Mouse (Mus musculus) adrenal gland, postnatal 25 days (tissue): ENCODE data around the gene Rnf121. TPM values are rescaled to one million over a fixed set of nuclear protein-coding genes. Genes with fewer than 3 reads are reported as not detected.

Experiments used
- DNase-seq: peaks from one replicate; pipeline ENCODE4 v3.0.0; 2021; ENCODE audit warnings: mixed read lengths
- total RNA-seq: library from RNA; stranded (reverse); gene quantifications from 2 replicates; pipeline ENCODE4 v1.2.3, GENCODE M21; 2021

Rnf121 gene
- total RNA-seq, 1 experiment from 2014 or later = 34.7 TPM

DNA sequence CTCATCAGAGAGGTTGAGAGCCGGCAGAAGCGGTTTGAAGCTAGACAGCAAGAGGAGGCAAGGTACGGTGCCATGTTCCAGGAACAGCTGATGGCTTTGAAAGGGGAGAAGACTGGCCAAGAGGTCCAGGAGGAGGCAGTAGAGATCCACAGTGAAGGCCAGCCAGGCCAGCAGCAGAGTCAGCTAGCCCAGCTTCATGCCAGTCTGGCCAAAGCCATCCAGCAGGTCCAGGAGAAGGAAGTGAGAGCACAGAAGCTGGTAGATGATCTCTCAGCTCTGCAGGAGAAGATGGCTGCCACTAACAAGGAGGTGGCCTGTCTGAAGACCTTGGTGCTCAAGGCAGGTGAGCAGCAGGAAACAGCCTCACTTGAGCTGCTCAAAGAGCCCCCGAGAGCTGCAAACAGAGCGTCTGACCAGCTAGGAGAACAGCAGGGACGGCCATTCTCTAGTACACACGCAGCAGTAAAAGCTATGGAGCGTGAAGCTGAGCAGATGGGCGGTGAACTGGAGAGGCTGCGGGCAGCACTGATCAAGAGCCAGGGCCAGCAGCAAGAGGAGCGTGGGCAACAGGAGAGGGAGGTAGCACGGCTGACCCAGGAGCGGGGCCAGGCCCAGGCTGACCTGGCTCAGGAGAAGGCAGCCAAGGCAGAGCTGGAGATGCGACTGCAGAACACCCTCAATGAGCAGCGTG, 65.7 kb downstream of the Rnf121 start:
- DNase-seq = no peak

DNA sequence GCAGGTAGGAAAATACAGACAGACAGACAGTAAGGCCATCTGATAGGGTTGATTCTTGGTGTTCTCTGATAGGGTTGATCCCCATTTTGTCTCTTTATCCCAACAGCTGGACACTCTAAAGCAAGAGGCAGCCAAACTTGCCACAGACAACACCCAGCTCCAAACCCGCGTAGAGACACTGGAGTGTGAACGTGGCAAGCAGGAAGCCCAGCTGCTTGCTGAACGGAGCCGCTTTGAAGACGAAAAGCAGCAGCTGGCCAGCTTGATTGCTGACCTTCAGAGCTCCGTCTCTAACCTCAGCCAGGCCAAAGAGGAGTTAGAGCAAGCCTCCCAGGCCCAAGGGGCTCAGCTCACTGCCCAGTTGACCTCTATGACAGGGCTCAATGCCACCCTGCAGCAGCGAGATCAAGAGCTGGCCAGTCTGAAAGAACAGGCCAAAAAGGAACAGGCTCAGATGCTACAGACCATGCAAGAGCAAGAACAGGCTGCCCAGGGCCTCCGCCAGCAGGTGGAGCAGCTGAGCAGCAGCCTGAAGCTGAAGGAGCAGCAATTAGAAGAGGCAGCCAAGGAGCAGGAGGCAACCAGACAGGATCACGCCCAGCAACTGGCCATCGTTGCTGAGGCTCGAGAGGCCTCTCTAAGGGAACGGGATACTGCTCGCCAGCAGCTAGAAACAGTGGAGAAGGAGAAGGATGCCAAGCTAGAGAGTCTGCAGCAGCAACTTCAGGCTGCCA, 66.9 kb downstream of the Rnf121 start:
- DNase-seq = peak; percentile 88

DNA sequence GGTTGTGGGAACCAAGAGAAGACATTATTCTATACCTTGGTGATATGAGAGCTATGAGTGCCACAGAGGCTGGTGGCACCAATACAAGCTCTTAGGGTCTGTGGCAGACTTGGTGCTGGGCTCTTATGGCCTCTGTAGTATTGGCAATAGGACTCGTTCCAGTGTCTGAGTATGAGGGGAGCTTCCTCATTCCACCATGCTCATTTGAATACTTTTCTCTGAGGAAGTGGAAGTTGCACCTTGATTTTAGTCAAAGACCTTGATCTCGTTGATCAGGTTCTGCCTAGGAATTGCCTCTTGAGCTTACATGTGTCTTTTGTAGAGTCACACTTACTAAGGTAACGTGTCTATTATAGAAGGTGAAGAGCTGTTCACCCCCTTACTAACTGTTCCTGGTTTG, 71.0 kb downstream of the Rnf121 start:
- no peak for DNase-seq

DNA sequence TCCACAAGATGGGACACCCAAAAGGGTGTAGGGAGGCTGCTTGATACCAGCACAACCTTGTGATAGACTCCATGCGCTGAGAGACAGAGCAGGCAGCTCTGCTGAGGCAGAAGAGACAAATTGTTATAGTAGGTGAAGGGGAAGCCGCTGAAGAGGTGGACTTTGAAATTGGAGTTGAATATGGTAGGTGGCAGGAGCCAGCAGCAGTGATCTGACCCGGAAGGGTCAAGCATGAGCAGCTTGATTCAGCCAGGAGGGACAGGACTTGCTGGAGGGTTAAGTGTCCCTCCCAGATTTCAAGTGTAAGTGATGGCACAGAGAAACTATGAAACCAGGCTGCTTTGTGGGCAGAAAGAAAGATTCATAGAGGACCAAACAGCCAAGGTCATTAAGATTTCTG, 80.2 kb downstream of the Rnf121 start:
- DNase-seq = no peak

DNA sequence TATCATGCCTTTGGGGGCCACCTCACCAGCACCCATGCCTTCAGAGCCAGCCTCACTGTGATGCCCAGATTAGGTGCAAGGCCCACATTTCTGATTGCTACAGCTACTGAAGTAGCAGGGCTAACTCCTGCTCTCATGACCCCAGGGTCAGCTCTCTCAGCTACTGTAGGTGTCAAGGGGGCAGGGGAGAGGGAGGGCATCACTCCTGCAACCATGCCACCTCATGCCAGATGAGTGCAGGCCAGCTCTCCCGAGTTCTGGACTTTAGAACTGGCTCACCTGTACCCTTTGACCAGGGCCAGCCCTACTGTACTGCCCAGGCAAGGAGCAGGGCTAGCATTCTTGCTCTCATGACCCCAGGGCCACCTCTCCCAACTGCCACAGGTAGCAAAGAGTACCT, 82.5 kb downstream of the Rnf121 start:
- no peak for DNase-seq

DNA sequence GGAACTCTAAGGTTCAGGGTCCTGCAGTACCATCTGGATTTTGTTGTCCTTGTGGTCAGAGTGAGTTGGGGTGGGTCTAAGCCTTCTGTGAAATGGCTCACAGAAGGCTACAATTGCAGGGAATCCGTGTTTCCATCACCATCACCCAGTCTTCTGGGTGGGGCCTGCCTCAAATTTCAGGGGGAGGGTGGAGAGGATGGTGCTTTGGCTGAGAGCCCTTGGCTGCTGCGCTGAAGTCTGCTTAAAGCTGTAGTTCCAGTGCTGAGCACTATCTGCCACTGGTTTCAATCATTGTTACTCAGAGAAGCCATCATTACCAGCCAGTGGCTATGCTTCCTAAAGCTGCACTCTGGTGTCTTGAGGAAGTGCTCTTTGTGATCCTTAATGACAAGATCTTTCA, 90.8 kb downstream of the Rnf121 start:
- peak; percentile 41 for DNase-seq

DNA sequence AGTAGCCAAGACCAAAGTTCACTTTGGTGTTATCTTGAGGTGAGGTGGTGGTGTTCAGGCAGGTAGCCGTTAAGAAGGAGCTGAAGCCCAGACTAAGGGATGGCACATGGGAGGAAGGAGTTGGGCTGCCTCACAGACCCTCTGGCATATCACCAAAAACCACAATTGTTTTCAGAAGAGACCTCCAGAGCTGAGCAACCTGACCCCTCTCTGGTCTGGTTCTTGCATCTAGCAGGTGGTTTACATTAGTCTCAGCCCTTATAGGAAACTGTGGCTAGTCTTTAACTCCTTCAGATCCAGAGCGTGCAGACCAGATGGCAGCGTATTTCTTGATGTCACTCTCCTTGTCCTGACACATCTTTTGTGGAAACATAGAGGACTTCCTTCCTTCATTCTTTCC, 91.5 kb downstream of the Rnf121 start:
- DNase-seq = no peak

DNA sequence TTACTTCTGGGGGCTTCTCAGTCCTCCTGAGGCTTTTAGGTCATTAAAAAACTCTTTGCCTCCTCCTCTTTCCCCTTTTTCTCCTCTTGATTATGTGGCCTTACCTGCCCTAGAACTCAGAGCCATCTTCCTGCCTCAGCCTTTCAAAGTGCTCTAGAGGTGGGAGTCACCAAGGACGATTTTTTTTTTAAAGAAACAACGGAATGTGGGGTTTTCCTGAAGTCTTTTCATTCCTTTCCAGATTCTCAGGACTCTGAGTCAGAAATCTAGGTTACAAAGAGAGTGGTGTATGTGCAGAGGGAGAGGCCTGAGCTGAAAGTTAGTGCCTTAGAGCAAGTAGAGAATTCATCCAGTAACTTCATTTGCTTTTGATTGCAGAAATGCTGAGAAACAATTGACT, 93.5 kb downstream of the Rnf121 start:
- no peak for DNase-seq

DNA sequence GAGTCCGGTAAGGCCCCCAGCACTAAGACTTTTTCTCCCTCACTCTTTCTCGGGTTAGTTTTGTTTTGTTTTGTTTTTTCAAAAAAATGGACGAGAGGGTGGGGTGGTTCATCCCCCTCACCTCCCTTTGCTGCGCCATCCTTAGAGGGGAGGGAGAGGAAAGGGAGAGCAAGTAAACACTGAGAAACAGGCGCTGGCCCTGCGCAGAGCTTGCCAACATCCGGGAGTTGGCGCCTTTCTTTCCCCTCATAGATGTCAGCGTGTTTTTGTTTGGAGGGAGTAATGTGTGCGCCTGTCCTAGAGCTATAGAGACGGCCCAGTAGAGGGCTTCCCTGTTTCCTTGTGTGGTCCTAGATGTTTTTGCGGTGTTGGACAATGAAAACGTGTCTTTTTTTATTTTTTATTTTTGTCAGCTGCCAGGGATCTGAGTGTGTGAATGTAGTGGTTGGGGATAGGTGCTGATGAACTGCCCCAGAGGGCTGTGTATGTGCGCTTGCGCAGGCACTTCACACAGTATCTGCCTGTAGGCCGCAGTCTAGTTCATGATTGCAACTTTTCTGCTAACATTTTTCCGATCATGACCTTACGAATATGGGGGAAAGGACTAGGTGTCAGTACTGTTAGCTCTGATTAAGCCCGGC, 94.3 kb downstream of the Rnf121 start:
- DNase-seq = peak; percentile 70

DNA sequence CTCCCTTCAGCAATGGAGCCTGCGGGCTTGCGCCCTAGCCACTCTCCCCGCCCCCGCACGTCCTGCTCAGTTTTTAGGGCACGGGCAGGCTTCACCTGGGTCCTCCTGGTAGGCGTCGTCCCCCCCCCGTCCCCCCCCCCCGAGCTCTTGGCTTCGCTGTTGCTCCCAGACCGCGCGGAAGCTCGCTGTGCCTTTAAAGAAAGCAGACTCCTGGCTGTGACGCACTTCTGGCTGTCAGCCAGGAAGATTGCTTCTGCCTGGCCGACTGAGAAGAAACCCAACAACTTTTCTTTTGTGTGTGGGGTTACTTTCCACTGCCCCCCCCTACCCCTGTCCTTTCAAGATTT, 94.9 kb downstream of the Rnf121 start:
- DNase-seq = peak; percentile 90

DNA sequence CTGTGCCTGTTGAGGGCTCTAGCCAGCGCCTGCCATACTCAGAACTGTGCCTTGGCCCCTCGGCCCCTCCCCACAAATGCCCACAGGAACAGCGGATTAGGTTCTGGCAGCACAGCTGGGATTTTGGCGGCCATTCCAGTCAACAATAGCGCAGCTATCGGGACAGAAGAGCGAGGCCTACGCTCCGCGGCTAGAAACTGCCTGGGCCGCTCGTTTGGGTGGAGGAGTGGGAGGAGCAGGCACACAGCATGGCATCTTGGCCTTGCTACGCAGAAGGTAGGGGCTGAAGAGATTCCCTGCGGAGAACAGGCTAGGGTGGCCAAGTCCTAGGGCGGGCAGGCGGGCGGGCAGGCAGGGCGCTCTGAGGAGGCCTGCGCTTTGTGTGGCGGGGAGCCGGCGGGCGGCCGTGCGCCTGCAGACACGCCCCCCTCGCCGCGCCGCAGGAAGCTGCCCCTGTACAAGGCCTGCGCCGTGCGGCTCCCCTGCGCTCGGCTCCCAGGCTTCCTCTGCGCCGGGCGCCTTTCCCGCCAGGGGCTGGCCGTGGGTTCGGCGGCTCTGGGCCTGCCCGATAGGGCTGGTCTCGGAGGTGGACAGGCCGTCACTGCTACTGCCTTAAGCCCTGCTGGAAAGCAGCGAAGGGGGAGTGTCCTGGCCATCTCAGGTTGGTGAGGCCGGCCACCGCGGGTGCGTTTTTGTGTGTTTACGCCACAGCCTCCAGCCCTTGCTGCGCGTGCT, 95.4 kb downstream of the Rnf121 start:
- DNase-seq = peak; percentile 88

Other genes with a start within 250 kb of the Rnf121 start
- 17.1 and 33.0 TPM in 2 replicates for gene Phox2a, start 247.2 kb downstream of the Rnf121 start, total RNA-seq
- gene Inppl1, start 227.2 kb downstream of the Rnf121 start, total RNA-seq = 101 and 110 TPM in 2 replicates
- gene Folr2, start 208.3 kb downstream of the Rnf121 start, total RNA-seq = 1.5 TPM in 1 of 2 replicates, not detected in the other
- gene Anapc15, start 201.8 kb downstream of the Rnf121 start, total RNA-seq = 26.7 and 41.7 TPM in 2 replicates
- 6.8 and 7.9 TPM in 2 replicates for gene Folr1, start 194.7 kb downstream of the Rnf121 start, total RNA-seq
- gene Lamtor1, start 159.6 kb downstream of the Rnf121 start, total RNA-seq = 99.9 and 103 TPM in 2 replicates
- gene Tomt, start 159.1 kb downstream of the Rnf121 start, total RNA-seq = not detected in 2 replicates
- gene Lrrc51, start 131.6 kb downstream of the Rnf121 start, total RNA-seq = 13.3 and 17.2 TPM in 2 replicates
- gene Numa1, start 131.4 kb downstream of the Rnf121 start, total RNA-seq = 168 and 210 TPM in 2 replicates
- 7.4 and 8.9 TPM in 2 replicates for gene Il18bp, start 46.8 kb downstream of the Rnf121 start, total RNA-seq
- 18.0 and 19.9 TPM in 2 replicates for gene Xndc1, start within 50 bp of the Rnf121 start, total RNA-seq
- gene Xntrpc, start 244 bp upstream of the Rnf121 start, total RNA-seq = 0.33 and 1.9 TPM in 2 replicates
- gene Trpc2, start 17.6 kb upstream of the Rnf121 start, total RNA-seq = 0.67 TPM in 1 of 2 replicates, not detected in the other
- gene Art1, start 36.3 kb upstream of the Rnf121 start, total RNA-seq = not detected in 2 replicates
- gene Art5, start 44.0 kb upstream of the Rnf121 start, total RNA-seq = not detected in 2 replicates
- not detected in 2 replicates for gene Chrna10, start 51.4 kb upstream of the Rnf121 start, total RNA-seq
- 60.8 and 61.0 TPM in 2 replicates for gene Nup98, start 144.7 kb upstream of the Rnf121 start, total RNA-seq
- 82.3 and 110 TPM in 2 replicates for gene Pgap2, start 144.7 kb upstream of the Rnf121 start, total RNA-seq
- 58.9 and 59.7 TPM in 2 replicates for gene Rhog, start 190.6 kb upstream of the Rnf121 start, total RNA-seq
- gene Stim1, start 202.3 kb upstream of the Rnf121 start, total RNA-seq = 52.4 and 65.8 TPM in 2 replicates